Mouse (Mus musculus) left cerebral cortex, adult 2 months (tissue): ENCODE results near the gene Cap1. TPM values are rescaled to one million over a fixed set of nuclear protein-coding genes. Genes with fewer than 3 reads are reported as not detected.

Source experiments
- DNase-seq, 2 experiments: peaks; one replicate each; pipeline ENCODE4 v3.0.0; 2021 to 2022; ENCODE audit warnings: low spot score in 2 of 2, mixed read lengths in 1 of 2; ENCODE audit errors: extremely low spot score in 1 of 2
- H3K27ac ChIP-seq: fragments of 200-600 bp; 2 replicates; pipeline ENCODE4 v1.8.1; 2022
- H3K4me3 ChIP-seq: fragments of 200-600 bp; 2 replicates; pipeline ENCODE4 v1.8.1; 2022
- CTCF ChIP-seq: fragments of 200-600 bp; IDR thresholded peaks from 2 replicates; pipeline ENCODE4 v1.8.1; 2022; ENCODE audit warnings: antibody characterized with exemption, mild to moderate bottlenecking, moderate library complexity
- intact Hi-C: fragments of 180-260 bp; cut with DNase I; formaldehyde crosslinking; loops from one replicate; pipeline ENCODE4 v1.15.1; 2025
- long read RNA-seq, 2 experiments: library from polyadenylated mRNA; stranded (forward); transcript quantifications; one replicate each; pipeline ENCODE4 v2.0.0; 2021; ENCODE audit warnings: borderline mapping rate in 2 of 2
- total RNA-seq, 2 experiments: library from RNA; stranded (reverse); gene quantifications; 2 replicates each; pipeline ENCODE4 v1.2.3; 2021

The Cap1 gene
- total RNA-seq: 100 to 1,000 TPM; 260 to 281 TPM
- long read RNA-seq, experiment 1, transcript Cap1-202 (13 exons, 2,737 nt): minor isoform, 15 of 65 reads
- long read RNA-seq, experiment 1, transcript Cap1-201 (13 exons, 2,620 nt): minor isoform, 9 of 65 reads
- long read RNA-seq, experiment 1, transcript Cap1-203 (13 exons, 2,768 nt): major isoform, 22 of 65 reads
- long read RNA-seq, experiment 1, partial matches to known transcripts: 7 of 65 reads
- long read RNA-seq, experiment 1, other reads (novel, unspliced or antisense): 12 of 65 reads
- long read RNA-seq, experiment 2, transcript Cap1-203 (13 exons, 2,768 nt): minor isoform, 9 of 40 reads
- long read RNA-seq, experiment 2, transcript Cap1-202 (13 exons, 2,737 nt): major isoform, 13 of 40 reads
- long read RNA-seq, experiment 2, transcript Cap1-201 (13 exons, 2,620 nt): minor isoform, 5 of 40 reads
- long read RNA-seq, experiment 2, partial matches to known transcripts: 3 of 40 reads
- long read RNA-seq, experiment 2, other reads (novel, unspliced or antisense): 10 of 40 reads

DNA sequence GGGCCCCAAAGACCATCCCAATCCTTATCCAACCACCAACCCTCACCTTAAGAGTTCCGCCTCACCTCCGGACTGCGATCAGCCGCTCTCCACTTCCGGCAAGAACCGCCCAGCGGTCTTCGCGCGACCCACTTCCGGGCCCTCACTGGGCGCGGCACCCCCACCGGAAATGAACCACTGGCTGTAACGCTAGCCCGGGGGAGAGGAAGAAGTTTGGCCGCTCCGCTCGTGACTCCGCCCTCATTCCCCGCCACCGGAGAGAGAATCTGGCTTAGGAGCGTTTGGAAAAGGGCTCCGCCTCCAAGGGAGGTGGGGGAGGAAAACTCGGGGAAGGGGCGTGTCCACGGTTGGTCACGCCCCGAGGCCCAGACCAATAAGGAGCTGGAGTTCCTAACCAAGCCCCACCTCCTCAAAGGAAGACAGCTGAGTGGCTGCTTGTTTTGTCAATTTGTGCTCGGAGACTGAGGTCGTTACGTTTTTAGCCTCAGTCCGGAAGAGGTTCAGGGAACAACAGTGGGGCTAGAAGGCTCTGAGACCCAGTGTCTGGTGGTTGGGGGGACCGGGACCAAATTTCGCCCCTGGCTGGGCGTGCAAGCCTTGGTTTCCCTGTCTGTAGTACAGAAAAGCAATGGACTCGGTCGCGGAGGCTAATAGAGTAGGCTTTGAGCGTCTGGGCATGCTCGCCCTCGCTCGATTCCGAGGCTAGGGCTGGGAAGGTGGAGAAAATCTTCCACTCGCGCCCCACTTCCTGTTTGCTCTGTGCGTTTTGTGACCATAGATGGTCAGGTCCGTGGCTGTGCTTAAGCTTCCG is at the start of gene Cap1:
Gene Cap1 (minus strand): TSS at position 289 of the 811 bp plus-strand sequence.
- Histone ChIP-seq H3K4me3 (peak within 1 kb of the TSS; percentile 98), H3K27ac (peak within 1 kb of the TSS; percentile 100)
- intact Hi-C loops: loop anchor here (1.0 kb wide), 1 partner anchor 50 kb away; the partner anchor contains the start of gene Ppt1
- TF ChIP-seq CTCF: no peak
- peak; percentile 97 for DNase-seq

DNA sequence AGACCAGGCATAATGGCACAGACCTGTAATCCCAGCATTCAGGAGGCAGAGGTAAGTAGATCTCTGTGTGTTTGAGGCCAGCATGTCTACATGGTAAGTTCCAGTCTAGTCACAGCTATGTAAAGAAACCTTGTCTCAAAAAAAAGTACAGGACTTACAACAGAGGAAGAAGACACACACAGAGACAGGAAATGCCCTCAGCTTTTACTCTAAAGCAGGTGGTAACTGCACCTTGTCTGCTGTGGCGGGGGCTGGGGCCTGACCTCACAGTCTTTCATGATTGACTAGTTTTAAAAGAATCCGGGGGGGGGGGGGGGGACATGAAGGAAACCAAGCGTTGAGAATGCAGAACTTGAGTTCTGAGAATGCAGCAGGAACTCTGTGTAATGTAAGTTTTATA is 48.0 kb upstream of the Cap1 start:
- Histone ChIP-seq H3K27ac (no peak overlapping the region), H3K4me3 (no peak overlapping the region)
- no peak for DNase-seq
- intact Hi-C loops: no loop called here
- no peak for TF ChIP-seq CTCF

DNA sequence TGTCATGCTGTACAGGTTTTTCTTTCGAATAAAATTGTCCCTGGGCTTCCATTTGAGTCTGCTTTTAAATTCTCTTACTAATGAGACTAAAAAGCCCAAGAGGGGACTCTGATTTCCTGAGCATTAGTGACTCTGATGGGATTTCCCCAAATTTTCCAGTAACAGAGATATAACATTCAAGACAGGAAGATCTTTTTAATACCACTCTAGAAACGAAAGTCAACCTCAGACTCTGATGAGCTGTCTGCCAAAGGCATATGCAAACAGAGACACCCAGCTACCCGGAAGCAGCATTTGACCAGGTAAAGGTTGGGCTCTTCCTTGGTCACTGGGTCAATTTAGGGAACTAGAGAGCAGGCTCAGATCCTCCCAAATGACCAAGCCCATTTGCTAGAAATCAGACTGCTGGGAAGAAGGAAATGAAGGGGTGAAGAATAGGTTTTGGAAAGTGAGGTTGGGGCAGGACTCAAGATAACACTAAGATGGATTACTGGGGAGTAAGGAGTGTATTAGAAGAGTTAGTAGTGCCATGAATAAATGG is 47.3 kb upstream of the Cap1 start:
- intact Hi-C loops: no loop called here
- no peak for TF ChIP-seq CTCF
- Histone ChIP-seq H3K27ac (no peak overlapping the region), H3K4me3 (no peak overlapping the region)
- no peak for DNase-seq

DNA sequence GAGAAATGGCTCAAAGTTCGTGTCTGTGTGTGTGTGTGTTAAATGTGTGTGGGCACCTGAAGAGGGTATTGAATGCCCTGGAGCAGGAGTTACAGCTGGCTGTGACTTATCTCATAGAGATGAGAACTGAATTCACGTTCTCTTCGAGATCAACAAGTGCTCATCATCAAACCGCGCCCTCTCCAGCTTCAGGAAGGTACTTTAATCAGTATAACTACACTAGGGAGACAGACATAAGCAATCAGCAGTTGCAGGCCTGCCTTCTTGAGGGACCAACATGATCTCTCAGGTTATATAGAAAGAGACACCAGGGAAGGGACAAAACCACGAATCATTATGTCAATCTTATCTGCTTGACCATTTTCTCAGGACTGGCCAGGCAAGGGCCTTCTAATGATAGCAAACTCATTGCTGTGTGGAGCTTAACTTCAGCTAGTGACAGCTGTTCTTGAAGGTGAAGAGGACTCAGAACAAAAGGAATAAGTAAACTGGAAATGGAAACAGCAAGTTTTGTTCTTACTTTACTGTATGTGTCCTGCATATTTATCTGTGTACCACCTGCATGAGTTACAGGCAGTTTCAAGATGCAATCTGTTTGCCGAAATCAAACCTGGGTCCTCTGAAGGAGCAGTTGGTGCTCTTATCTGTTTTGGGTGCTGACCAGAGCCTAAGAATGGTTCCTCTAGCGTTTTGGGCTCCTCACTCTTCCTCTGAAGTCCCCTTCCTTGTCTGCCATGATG is 46.6 kb upstream of the Cap1 start:
- no peak for TF ChIP-seq CTCF
- intact Hi-C loops: no loop called here
- DNase-seq: no peak

DNA sequence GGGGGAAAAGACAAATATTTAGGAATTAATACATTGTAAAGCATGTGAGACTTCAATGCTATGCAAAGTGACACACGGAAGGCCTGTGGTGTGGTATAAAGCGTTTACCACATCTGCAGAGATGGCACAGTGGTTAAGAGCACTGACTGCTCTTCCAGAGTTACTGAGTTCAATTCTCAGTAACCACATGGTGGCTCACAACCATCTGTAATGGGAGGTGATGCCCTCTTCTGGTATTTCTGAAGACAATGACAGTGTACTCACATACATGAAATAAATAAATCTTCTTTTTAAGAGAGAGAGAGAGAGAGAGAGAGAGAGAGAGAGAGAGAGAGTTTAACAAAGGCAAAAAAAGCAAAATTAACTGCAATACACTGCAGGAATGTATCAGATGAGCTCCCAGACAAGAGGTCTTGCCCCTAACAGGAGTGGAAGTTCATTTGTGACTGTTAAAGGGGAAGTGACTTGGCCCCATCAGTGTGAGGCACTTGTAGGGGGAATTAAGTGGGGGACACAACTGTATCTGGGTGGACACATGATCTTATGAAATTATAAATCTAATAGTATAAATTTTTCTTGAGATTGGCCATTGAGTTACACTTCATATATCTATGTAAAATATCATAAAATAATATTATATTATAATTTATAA is 45.2 kb upstream of the Cap1 start:
- TF ChIP-seq CTCF: no peak
- intact Hi-C loops: no loop called here
- no peak overlapping the region for H3K27ac ChIP-seq

More for the DNA sequence above, 46.6 kb upstream of the Cap1 start:
- H3K27ac ChIP-seq: no peak overlapping the region
- H3K4me3 ChIP-seq: no peak overlapping the region

DNA sequence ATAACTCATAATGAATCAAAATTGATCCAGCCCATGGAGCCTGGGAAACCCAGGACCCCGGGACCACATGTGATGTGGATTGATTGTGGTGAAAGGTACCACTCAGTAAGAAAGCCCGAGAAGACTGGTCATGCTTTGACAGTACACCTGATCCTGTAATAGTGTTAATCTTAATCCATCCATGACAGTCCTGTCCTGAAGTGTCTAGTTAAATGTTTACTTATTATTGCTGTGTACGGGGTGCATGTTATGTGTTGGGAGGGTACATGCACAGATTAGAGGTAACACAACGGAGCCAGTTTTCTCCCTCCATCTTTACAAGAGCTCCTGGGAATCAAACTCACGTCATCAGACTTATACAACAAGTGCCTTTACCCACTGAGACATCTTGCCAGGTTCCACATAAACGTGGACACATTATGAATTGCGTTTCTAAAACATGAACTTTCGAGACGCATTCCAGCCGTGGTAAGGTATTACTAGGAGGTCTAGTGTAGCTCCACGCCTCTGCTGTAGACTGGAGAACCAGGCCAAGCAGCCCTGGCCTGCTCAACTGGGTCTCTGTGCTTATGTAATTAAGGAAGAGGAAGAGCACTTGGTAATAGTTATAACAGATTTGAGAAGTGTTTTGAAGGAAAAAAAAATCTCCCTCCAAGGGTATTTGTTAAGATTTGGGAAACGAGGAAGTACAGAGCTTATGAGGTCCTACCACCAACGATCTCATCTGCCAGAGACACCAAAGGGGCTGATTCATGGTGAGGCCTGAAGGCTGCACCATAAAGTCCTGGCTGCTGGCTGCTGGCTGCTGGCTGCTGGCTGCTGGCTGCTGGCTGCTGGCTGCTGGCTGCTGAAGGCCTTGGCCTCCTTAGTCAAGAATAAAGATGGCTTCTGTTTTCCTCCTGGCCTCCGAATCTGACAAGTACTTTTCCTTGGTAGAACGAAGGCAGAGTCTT is 37.8 kb upstream of the Cap1 start:
- TF ChIP-seq CTCF: no peak
- no peak overlapping the region for H3K27ac ChIP-seq
- intact Hi-C loops: no loop called here
- DNase-seq: no peak
- no peak overlapping the region for H3K4me3 ChIP-seq

More for the DNA sequence above, 45.2 kb upstream of the Cap1 start:
- DNase-seq: no peak
- no peak overlapping the region for H3K4me3 ChIP-seq

DNA sequence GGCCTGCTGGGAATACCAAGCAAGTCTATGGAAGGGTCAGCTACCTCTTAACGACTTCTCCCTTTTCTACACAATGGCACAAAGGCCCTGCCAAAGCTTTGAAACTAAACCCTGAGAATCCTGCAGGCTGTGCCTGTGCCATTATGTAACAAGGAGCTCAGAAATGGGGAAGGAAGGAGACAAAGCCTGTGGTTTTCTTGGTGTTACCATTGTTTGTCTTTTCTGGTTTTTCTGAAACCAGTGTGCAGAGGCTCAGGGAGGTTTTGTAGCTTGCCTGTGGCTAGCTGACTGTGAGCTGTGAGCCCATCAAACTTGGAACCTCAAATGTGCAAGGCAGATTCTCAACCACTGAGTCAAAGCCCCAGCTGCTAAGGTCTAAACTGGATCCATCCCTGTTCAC is 37.0 kb upstream of the Cap1 start:
- Histone ChIP-seq H3K4me3 (no peak overlapping the region), H3K27ac (no peak overlapping the region)
- no peak for TF ChIP-seq CTCF
- intact Hi-C loops: no loop called here
- no peak for DNase-seq

DNA sequence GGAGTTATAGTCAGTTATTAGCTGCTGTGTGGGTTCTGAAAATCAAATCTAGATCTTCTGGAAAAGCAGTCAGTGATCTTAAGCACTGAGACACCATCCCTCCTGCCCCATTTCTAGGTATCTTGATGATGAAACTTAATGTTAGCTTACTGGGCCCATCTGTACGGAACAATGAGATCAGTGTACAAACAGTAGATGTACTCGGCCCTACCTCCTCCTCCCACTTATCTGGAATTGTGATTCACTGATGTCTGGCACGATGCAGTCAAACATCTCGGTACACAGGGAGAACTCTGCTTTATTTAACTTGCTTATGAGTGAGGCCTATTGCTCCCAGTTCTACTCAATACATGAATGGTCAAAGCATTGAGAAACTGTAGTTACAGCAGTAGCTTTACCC is 30.1 kb upstream of the Cap1 start:
- H3K4me3 ChIP-seq: no peak overlapping the region
- H3K27ac ChIP-seq: no peak overlapping the region
- intact Hi-C loops: no loop called here
- no peak for DNase-seq
- TF ChIP-seq CTCF: no peak

DNA sequence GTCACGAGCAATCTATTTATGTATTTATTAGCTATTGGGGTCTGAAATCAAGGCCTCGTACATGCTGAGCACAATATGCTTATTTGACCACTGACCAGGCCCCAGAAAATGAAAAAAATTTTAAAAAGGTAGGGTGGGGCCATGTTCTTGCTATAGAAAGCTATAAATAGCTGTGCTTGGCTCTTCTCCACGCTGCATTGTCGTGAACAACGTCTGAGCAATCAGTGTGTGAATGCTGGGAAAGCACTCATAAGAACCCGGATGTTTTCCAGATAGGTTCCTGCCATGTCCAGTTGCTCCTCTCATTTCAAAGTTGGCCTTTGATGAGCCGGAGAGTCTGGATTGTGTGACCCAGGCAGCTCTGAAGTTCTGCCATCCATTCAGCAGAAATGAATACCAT is 28.3 kb upstream of the Cap1 start:
- Histone ChIP-seq H3K27ac (no peak overlapping the region), H3K4me3 (no peak overlapping the region)
- intact Hi-C loops: loop anchor here (5.0 kb wide), 1 partner anchor 73 kb away; no protein-coding TSS in a partner anchor
- TF ChIP-seq CTCF: no peak
- no peak for DNase-seq

DNA sequence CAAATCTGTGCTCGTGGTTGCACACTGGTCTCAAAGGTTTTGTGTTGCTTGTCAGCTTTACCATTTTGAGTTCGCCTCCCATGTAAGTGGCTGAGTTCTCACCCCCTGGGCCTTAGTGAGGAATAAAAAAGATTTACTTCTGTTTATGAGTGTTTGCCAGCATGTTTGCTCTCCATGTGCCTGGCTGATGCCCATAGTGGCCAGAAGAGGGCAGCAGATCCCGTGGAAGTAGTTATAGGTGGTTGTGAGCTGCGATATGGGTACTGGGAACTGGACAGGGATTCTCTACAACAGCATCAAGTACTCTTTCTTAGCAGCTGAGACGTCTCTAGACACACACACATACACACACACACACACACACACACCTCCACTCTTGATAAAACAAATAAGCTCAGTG is 26.8 kb upstream of the Cap1 start:
- no peak overlapping the region for H3K4me3 ChIP-seq
- H3K27ac ChIP-seq: no peak overlapping the region
- peak; percentile 36 for TF ChIP-seq CTCF
- no peak for DNase-seq
- intact Hi-C loops: loop anchor here (5.0 kb wide), 1 partner anchor 75 kb away; no protein-coding TSS in a partner anchor
